Mouse (Mus musculus) heart, postnatal 0 days (tissue): ENCODE measurements around the gene Foxp1.

Source experiments
- CTCF ChIP-seq: IDR thresholded peaks from 2 replicates; pipeline ENCODE4 v1.5.1; 2016; ENCODE audit warnings: antibody characterized with exemption, control low read depth, low read depth
- EP300 ChIP-seq: IDR thresholded peaks from 2 replicates; pipeline ENCODE4 v1.6.1; 2016; ENCODE audit warnings: antibody characterized with exemption, low read depth

- TF ChIP-seq CTCF (no peak), EP300 (no peak)
These were observed 362.2 kb downstream of the Foxp1 start for GRCm38 (mm10) chr6:99160348-99160693.
